Mouse (Mus musculus) MEL (cell line): ENCODE measurements around the gene Chrne. TPM values are rescaled to one million over a fixed set of nuclear protein-coding genes. Genes with fewer than 3 reads are reported as not detected.

Source experiments
- DNase-seq: peaks from one replicate; pipeline ENCODE4 v3.0.0; 2011; ENCODE audit warnings: low read depth, low spot score
- H3K27ac ChIP-seq: 2 replicates; pipeline ENCODE4 v1.5.1; 2012; ENCODE audit warnings: low read depth, mild to moderate bottlenecking, control low read depth, low read length, moderate library complexity; ENCODE audit not compliant: control insufficient read depth
- H3K27me3 ChIP-seq, 2 experiments: fragments of 150-350 bp in 1 of 2; sonication (generic) in 1 of 2; 2 replicates each; pipeline ENCODE4 v1.6.1; 2012; ENCODE audit warnings: low read length in 2 of 2, mild to moderate bottlenecking in 2 of 2, improper control_type of control experiment in 1 of 2, moderate library complexity in 1 of 2; ENCODE audit not compliant: insufficient read depth in 2 of 2, control insufficient read depth in 1 of 2
- H3K36me3 ChIP-seq, 2 experiments: 2 replicates each; pipeline ENCODE4 v1.6.1; 2012 to 2014; ENCODE audit warnings: low read length in 2 of 2, improper control_type of control experiment in 1 of 2, inconsistent platforms in 1 of 2, mild to moderate bottlenecking in 1 of 2; ENCODE audit not compliant: insufficient read depth in 2 of 2, control insufficient read depth in 1 of 2
- H3K4me1 ChIP-seq, 2 experiments: fragments of 150-350 bp in 1 of 2; sonication (generic) in 1 of 2; 2 replicates each; pipeline ENCODE4 v1.6.1; 2012; ENCODE audit warnings: low read length in 2 of 2, improper control_type of control experiment in 1 of 2, mild to moderate bottlenecking in 1 of 2; ENCODE audit not compliant: insufficient read depth in 2 of 2, control insufficient read depth in 1 of 2
- H3K4me3 ChIP-seq, 2 experiments: fragments of 150-350 bp in 1 of 2; sonication (generic) in 1 of 2; 2 replicates each; pipeline ENCODE4 v1.5.1; 2012; ENCODE audit warnings: low read depth in 2 of 2, low read length in 2 of 2, mild to moderate bottlenecking in 2 of 2, moderate library complexity in 2 of 2, control low read depth in 1 of 2, improper control_type of control experiment in 1 of 2; ENCODE audit not compliant: control insufficient read depth in 1 of 2, insufficient read depth in 1 of 2
- H3K79me2 ChIP-seq: 2 replicates; pipeline ENCODE4 v1.6.1; 2012; ENCODE audit warnings: mild to moderate bottlenecking, low read length, moderate library complexity; ENCODE audit not compliant: control insufficient read depth, poor library complexity, insufficient read depth
- H3K9ac ChIP-seq: 2 replicates; pipeline ENCODE4 v1.6.1; 2012; ENCODE audit warnings: low read depth, mild to moderate bottlenecking, control low read depth, low read length, moderate library complexity; ENCODE audit not compliant: control insufficient read depth, poor library complexity, severe bottlenecking
- H3K9me3 ChIP-seq: fragments of 150-350 bp; sonication (generic); replicated peaks from 2 replicates; pipeline ENCODE4 v1.6.1; 2012; ENCODE audit warnings: mild to moderate bottlenecking, low read length, improper control_type of control experiment, moderate library complexity; ENCODE audit not compliant: insufficient read depth
- BHLHE40 ChIP-seq: IDR thresholded peaks from 2 replicates; pipeline ENCODE4 v1.6.1; 2012; ENCODE audit warnings: low read depth, mild to moderate bottlenecking, inconsistent platforms, low read length, improper control_type of control experiment, borderline replicate concordance
- CHD1 ChIP-seq: IDR thresholded peaks from 2 replicates; pipeline ENCODE4 v1.6.1; 2012; ENCODE audit warnings: low read depth, mild to moderate bottlenecking, inconsistent platforms, low read length, improper control_type of control experiment
- CTCF ChIP-seq, 3 experiments: IDR thresholded peaks in 2 of 3; conservative IDR thresholded peaks in 1 of 3; 2 replicates each; pipeline ENCODE4 v1.5.1; 2011 to 2012; ENCODE audit warnings: low read length in 3 of 3, low read depth in 2 of 3, mild to moderate bottlenecking in 2 of 3, improper control_type of control experiment in 1 of 3, inconsistent platforms in 1 of 3, mixed read lengths in 1 of 3, moderate library complexity in 1 of 3; ENCODE audit not compliant: control insufficient read depth in 1 of 3, insufficient read depth in 1 of 3, poor library complexity in 1 of 3, severe bottlenecking in 1 of 3
- E2F4 ChIP-seq: IDR thresholded peaks from 2 replicates; pipeline ENCODE4 v1.6.1; 2011; ENCODE audit warnings: low read depth, low read length, improper control_type of control experiment, borderline replicate concordance
- ELF1 ChIP-seq: IDR thresholded peaks from 2 replicates; pipeline ENCODE4 v1.6.1; 2014; ENCODE audit warnings: low read depth, mild to moderate bottlenecking, inconsistent platforms, low read length, improper control_type of control experiment, moderate library complexity
- EP300 ChIP-seq, 2 experiments: IDR thresholded peaks; 2 replicates each; pipeline ENCODE4 v1.6.1; 2011; ENCODE audit warnings: improper control_type of control experiment in 2 of 2, low read length in 2 of 2, low read depth in 1 of 2, mild to moderate bottlenecking in 1 of 2
- HCFC1 ChIP-seq: IDR thresholded peaks from 2 replicates; pipeline ENCODE4 v1.6.1; 2012; ENCODE audit warnings: low read depth, mild to moderate bottlenecking, inconsistent platforms, low read length, improper control_type of control experiment, moderate library complexity
- JUND ChIP-seq: IDR thresholded peaks from 2 replicates; pipeline ENCODE4 v1.6.1; 2011; ENCODE audit warnings: low read depth, mild to moderate bottlenecking, improper control_type of control experiment, low read length
- KAT2A ChIP-seq: conservative IDR thresholded peaks from 2 replicates; pipeline ENCODE4 v1.6.1; 2012; ENCODE audit warnings: low read depth, low read length, improper control_type of control experiment, inconsistent platforms
- MAFK ChIP-seq: IDR thresholded peaks from 2 replicates; pipeline ENCODE4 v1.6.1; 2011; ENCODE audit warnings: low read depth, mild to moderate bottlenecking, low read length, improper control_type of control experiment, borderline replicate concordance
- MAX ChIP-seq: IDR thresholded peaks from 2 replicates; pipeline ENCODE4 v1.6.1; 2011; ENCODE audit warnings: low read length, improper control_type of control experiment
- MAZ ChIP-seq: IDR thresholded peaks from 2 replicates; pipeline ENCODE4 v1.6.1; 2012; ENCODE audit warnings: low read depth, mild to moderate bottlenecking, inconsistent platforms, low read length, improper control_type of control experiment
- MEF2A ChIP-seq: IDR thresholded peaks from 2 replicates; pipeline ENCODE4 v1.6.1; 2014; ENCODE audit warnings: low read depth, mild to moderate bottlenecking, inconsistent platforms, low read length, improper control_type of control experiment; ENCODE audit not compliant: poor library complexity, insufficient replicate concordance, severe bottlenecking; ENCODE audit errors: extremely low read depth
- MXI1 ChIP-seq: IDR thresholded peaks from 2 replicates; pipeline ENCODE4 v1.6.1; 2011; ENCODE audit warnings: mild to moderate bottlenecking, low read depth, low read length, improper control_type of control experiment
- NELFE ChIP-seq: IDR thresholded peaks from 2 replicates; pipeline ENCODE4 v1.6.1; 2011; ENCODE audit warnings: low read depth, low read length, improper control_type of control experiment
- NRF1 ChIP-seq: IDR thresholded peaks from 2 replicates; pipeline ENCODE4 v1.6.1; 2014; ENCODE audit warnings: low read depth, mild to moderate bottlenecking, inconsistent platforms, low read length, improper control_type of control experiment, moderate library complexity; ENCODE audit not compliant: poor library complexity, insufficient read depth, severe bottlenecking
- POLR2A ChIP-seq, 2 experiments: IDR thresholded peaks; 2 replicates each; pipeline ENCODE4 v1.6.1; 2011 to 2012; ENCODE audit warnings: low read length in 2 of 2, mild to moderate bottlenecking in 2 of 2, control low read depth in 1 of 2, improper control_type of control experiment in 1 of 2, low read depth in 1 of 2, moderate library complexity in 1 of 2; ENCODE audit not compliant: control insufficient read depth in 1 of 2, insufficient read depth in 1 of 2, poor library complexity in 1 of 2
- POLR2AphosphoS2 ChIP-seq: IDR thresholded peaks from 2 replicates; pipeline ENCODE4 v1.6.1; 2011; ENCODE audit warnings: low read length, improper control_type of control experiment
- POLR2AphosphoS5 ChIP-seq: IDR thresholded peaks from 2 replicates; pipeline ENCODE4 v1.6.1; 2012; ENCODE audit warnings: low read depth, borderline replicate concordance, mild to moderate bottlenecking, inconsistent platforms, low read length, moderate library complexity, mixed read lengths
- RAD21 ChIP-seq: IDR thresholded peaks from 2 replicates; pipeline ENCODE4 v1.6.1; 2011; ENCODE audit warnings: mild to moderate bottlenecking, low read depth, low read length, improper control_type of control experiment
- RCOR1 ChIP-seq: IDR thresholded peaks from 2 replicates; pipeline ENCODE4 v1.6.1; 2012; ENCODE audit warnings: low read depth, mild to moderate bottlenecking, inconsistent platforms, low read length, improper control_type of control experiment
- SIN3A ChIP-seq: IDR thresholded peaks from 2 replicates; pipeline ENCODE4 v1.6.1; 2012; ENCODE audit warnings: low read length, improper control_type of control experiment, inconsistent platforms
- SMC3 ChIP-seq: IDR thresholded peaks from 2 replicates; pipeline ENCODE4 v1.6.1; 2011; ENCODE audit warnings: low read depth, low read length, improper control_type of control experiment
- TBP ChIP-seq: IDR thresholded peaks from 2 replicates; pipeline ENCODE4 v1.8.0; 2011; ENCODE audit warnings: low read depth, low read length, improper control_type of control experiment
- TCF12 ChIP-seq: IDR thresholded peaks from 2 replicates; pipeline ENCODE4 v1.6.1; 2014; ENCODE audit warnings: low read depth, mild to moderate bottlenecking, inconsistent platforms, low read length, improper control_type of control experiment, moderate library complexity
- UBTF ChIP-seq: IDR thresholded peaks from 2 replicates; pipeline ENCODE4 v1.6.1; 2012; ENCODE audit warnings: low read depth, mild to moderate bottlenecking, inconsistent platforms, low read length, improper control_type of control experiment, moderate library complexity, borderline replicate concordance; ENCODE audit not compliant: insufficient read depth
- USF1 ChIP-seq: IDR thresholded peaks from 2 replicates; pipeline ENCODE4 v1.6.1; 2014; ENCODE audit warnings: low read depth, mild to moderate bottlenecking, inconsistent platforms, low read length, improper control_type of control experiment, moderate library complexity
- ZC3H11A ChIP-seq: IDR thresholded peaks from 2 replicates; pipeline ENCODE4 v1.6.1; 2012; ENCODE audit warnings: low read depth, mild to moderate bottlenecking, inconsistent platforms, low read length, improper control_type of control experiment
- ZMIZ1 ChIP-seq: IDR thresholded peaks from 2 replicates; pipeline ENCODE4 v1.6.1; 2012; ENCODE audit warnings: low read depth, mild to moderate bottlenecking, inconsistent platforms, low read length, improper control_type of control experiment, moderate library complexity
- ZNF384 ChIP-seq: IDR thresholded peaks from 2 replicates; pipeline ENCODE4 v1.6.1; 2012; ENCODE audit warnings: low read depth, mild to moderate bottlenecking, inconsistent platforms, low read length, improper control_type of control experiment
- polyA plus RNA-seq, 2 experiments: library from polyadenylated mRNA; stranded (reverse) in 1 of 2; unstranded in 1 of 2; fragments of >175 nt in 1 of 2; fragments of >200 nt in 1 of 2; gene quantifications; 2 replicates each; pipeline versions ENCODE4 v1.2.1 to v1.2.4; 2012; ENCODE audit warnings: low replicate concordance in 2 of 2, low read depth in 1 of 2; ENCODE audit not compliant: insufficient read length in 2 of 2, insufficient read depth in 1 of 2, missing spikeins in 1 of 2
- total RNA-seq: library from RNA; depleted of rRNA; stranded (reverse); fragments of 300-350 nt; gene quantifications from 2 replicates; pipeline ENCODE4 v1.2.3, GENCODE M21; 2012

Chrne gene
- total and polyA plus RNA-seq, 3 experiments = 0.33 to 0.54 TPM; not detected in 1

- TF ChIP-seq MEF2A (no peak), MAZ (no peak), HCFC1 (no peak), ELF1 (no peak), MAFK (0 out of 2 replicates have a peak, but pooled peaks have one; percentile 13), NRF1 (no peak), CTCF (IDR thresholded peaks at IDR 0.05 in 2 of 3, conservative IDR thresholded peaks at IDR 0.05 in 1 of 3; ENCODE audit: control insufficient read depth in 1 of 3, insufficient read depth in 1 of 3, low read depth in 2 of 3, low read length in 3 of 3, poor library complexity in 1 of 3, severe bottlenecking in 1 of 3) (no peak), EP300 (IDR thresholded peaks at IDR 0.05; ENCODE audit: low read depth in 1 of 2, low read length in 2 of 2) (peak; percentile 71 to 77; a peak in 3 of 4 replicates), SIN3A (peak; percentile 59), ZMIZ1 (no peak; the same call in 1 of the 2 replicates), POLR2AphosphoS5 (no peak), NELFE (no peak), TCF12 (peak; percentile 83), RCOR1 (peak; percentile 75), KAT2A (no peak), SMC3 (no peak; the same call in 1 of the 2 replicates), ZC3H11A (no peak), ZNF384 (no peak; the same call in 1 of the 2 replicates)
- TF ChIP-seq, all 39 proteins: peak for 10
Measured at GRCm38 (mm10) chr11:70648512-70648911, 29.5 kb upstream of the Chrne start (continued).

GRCm38 (mm10) chr11:70647716-70648420 lies 28.9 kb upstream of the Chrne start:
- H3K27me3 ChIP-seq = no peaks in the 10 kb centered on the region
- H3K36me3 ChIP-seq = peaks cover 15 to 53% of the 10 kb centered on the region in 2 experiments
- H3K4me3 ChIP-seq = peak overlapping the region; percentile 54 to 83
- peaks cover 12 to 50% of the 10 kb centered on the region in 2 experiments for H3K4me1 ChIP-seq
- H3K79me2 ChIP-seq = peaks cover 66% of the 10 kb centered on the region
- DNase-seq = peak; percentile 71
- peak overlapping the region; percentile 92 for H3K9ac ChIP-seq
- peak overlapping the region; percentile 95 for H3K27ac ChIP-seq
- H3K9me3 ChIP-seq = no peaks in the 10 kb centered on the region
- TF ChIP-seq POLR2AphosphoS5 = no peak
- peak; percentile 54; the same call in 1 of the 2 replicates for TF ChIP-seq POLR2AphosphoS2
- no peak for TF ChIP-seq EP300 (IDR thresholded peaks at IDR 0.05; ENCODE audit: low read depth in 1 of 2, low read length in 2 of 2)
- no peak; the same call in 1 of the 2 replicates for TF ChIP-seq KAT2A
- TF ChIP-seq MEF2A = no peak
- peak; percentile 40 for TF ChIP-seq NELFE
- no peak for TF ChIP-seq NRF1
- TF ChIP-seq MAFK = no peak
- TF ChIP-seq MXI1 = peak; percentile 26; the same call in 1 of the 2 replicates
- 0 out of 2 replicates have a peak, but pooled peaks have one; percentile 46 for TF ChIP-seq MAX
- no peak; the same call in 1 of the 2 replicates for TF ChIP-seq UBTF
- TF ChIP-seq CTCF (IDR thresholded peaks at IDR 0.05 in 2 of 3, conservative IDR thresholded peaks at IDR 0.05 in 1 of 3; ENCODE audit: control insufficient read depth in 1 of 3, insufficient read depth in 1 of 3, low read depth in 2 of 3, low read length in 3 of 3, poor library complexity in 1 of 3, severe bottlenecking in 1 of 3) = no peak
- TF ChIP-seq POLR2A (IDR thresholded peaks at IDR 0.05; ENCODE audit: control insufficient read depth in 1 of 2, insufficient read depth in 1 of 2, low read depth in 1 of 2, low read length in 2 of 2, poor library complexity in 1 of 2) = peak; percentile 25 to 49; a peak in 2 of 4 replicates
- peak; percentile 9; the same call in 1 of the 2 replicates for TF ChIP-seq SMC3
- TF ChIP-seq TBP = no peak
- TF ChIP-seq JUND = no peak
- TF ChIP-seq RAD21 = no peak
- TF ChIP-seq CHD1 = peak; percentile 97
- TF ChIP-seq E2F4 = no peak
- TF ChIP-seq USF1 = no peak
- no peak for TF ChIP-seq BHLHE40
- no peak for TF ChIP-seq ELF1
- no peak for TF ChIP-seq HCFC1
